Mouse (Mus musculus) mature B cell (primary cell): Measurements from ENCODE around the gene Btbd11.

Experiments
- in situ Hi-C: fragments of 300-500 bp; cut with MboI; formaldehyde crosslinking; loops from 2 replicates; pipeline ENCODE4 v1.14.3; 2019

Btbd11 gene

DNA sequence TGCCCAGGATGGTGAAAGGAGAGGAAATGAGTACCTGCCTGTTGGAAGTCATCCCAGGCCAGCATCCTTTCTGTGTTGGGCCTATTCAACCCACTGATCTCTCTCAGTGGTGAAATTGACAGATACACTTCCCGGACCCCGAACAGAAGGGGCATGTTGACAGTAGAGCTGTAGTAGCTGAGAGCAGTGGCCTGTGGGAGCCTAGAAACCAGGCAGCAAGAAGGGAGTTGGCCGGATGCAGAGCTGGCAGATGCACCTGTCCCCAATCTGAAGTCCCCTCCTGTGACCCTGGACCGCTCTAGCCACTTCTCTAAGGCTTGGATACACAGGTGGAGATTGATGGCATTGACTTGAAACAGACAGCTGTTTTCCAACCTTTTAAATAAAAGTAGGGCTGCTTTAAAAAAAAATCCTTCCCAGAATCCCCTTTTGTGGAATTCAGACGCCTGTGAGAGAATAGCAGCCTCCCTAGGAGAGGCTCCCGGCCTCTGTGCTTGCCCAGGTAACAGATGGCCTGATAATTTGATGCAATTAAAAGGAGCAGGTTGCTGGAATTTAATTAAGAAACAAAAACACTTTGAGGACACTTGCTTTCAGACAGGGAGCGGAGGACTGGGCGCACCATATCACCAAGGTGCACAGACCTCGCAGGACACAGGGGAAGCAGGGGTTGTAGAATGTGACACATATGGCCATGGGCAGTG, 89.2 kb downstream of the Btbd11 start:
- in situ Hi-C loops, result no loop called here

DNA sequence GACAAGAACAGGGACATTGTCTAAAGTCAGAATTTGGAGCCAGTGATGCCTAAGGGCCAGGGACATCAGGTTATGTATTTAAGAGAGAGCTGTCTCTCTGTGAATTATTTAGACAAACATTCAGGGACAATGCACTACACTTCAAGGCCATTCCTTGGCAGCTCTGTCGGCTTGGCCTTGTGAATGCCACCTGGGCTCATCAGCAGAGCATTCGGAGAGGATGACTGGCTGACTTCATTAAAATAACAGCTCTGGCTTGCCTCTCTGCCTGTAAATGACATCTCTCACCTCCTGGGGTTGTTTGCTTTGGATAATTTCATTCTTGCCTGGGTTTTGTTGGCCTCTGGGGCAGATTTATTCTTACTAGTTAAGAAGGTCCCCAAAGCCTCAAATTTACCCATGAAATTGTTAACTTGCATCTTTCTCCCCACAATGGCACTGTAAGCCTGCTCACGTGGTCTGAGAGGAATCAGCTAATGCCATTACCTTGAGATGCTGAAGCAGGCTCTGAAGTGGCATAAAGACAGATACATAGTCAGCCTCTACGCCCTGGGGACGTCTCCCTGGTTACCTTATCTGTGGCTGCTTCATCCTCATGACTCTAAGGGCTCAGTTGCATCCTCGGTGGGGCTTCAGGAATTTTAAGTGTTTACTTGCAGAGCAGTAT, 93.5 kb downstream of the Btbd11 start:
- in situ Hi-C loops, result no loop called here

DNA sequence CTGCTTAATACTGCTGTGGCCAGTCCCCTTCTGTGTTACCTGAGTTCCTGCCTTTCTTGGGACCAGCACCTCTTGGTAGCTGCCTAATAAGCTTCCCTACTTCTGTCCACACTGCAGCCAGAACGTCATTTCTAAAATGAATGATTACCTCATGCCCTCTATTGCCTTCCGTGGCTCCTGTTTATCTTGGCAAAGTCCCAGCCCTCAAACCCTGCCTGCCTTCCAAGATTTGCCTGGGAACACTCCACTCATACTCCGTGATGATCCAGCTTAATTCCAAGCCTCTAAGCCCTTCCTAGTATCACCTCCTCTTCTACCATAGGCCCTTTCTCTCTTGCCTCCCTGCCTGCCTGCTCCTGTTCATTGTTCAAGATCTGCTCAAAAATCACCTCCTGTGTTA, 94.5 kb downstream of the Btbd11 start:
- in situ Hi-C loops, result no loop called here

DNA sequence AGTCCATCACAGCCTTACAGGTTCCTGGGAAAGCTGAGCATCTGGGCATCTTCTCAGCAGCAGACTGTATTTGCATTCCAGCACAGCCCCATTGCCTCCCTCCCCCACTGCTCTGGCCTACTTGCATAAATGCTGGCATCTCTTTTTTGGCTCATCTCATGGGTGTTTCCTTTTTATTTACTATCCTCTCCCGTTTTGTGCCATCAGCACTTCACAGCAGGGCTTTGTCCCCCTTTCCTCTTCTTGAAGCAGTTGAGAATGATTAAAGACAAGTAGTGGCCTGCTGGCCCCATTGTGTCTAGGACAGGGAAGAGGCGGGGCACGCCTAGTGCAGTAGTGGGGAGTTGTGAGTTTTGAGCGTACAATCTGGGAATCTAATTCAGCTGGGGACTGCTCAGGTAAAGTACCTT, 95.5 kb downstream of the Btbd11 start:
- in situ Hi-C loops, result no loop called here

DNA sequence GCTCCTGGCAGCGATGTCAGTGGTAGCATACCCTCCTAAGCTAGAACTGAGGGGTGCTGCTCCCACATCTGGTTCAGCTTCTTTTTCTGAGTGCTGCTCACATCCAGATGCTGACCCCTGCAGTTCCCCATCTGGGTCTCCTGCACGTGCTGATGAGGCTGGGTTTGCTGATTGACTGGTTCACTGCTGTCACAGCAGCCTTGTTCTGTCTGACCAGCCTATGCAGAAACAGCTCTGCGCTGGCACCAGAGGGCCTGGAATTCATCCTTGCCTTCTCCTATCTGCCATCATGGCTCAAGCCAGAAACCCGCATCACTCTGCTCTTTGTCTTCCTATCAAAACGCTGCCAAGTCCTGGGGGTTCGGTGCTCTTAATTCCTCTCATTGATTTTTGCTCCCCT, 95.9 kb downstream of the Btbd11 start:
- in situ Hi-C loops, result no loop called here

DNA sequence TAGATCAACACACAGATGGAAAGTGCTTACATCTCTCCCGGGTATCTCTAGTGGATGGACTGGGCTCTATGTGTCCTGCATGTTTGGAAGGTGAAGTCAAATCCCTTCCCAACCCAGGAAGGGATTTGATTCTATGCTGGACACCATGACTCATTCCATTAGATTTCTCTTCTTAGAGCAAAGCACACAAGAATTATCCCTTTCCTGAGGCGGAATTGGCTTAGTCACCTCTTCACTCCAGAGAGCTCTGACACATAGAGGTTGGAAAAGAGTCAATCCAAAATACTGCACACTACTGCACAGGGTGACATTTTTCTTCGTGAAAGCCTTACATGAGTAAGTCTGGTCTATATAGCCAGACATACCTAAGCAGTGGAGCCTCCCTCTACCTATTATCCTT, 99.8 kb downstream of the Btbd11 start:
- in situ Hi-C loops, result no loop called here

DNA sequence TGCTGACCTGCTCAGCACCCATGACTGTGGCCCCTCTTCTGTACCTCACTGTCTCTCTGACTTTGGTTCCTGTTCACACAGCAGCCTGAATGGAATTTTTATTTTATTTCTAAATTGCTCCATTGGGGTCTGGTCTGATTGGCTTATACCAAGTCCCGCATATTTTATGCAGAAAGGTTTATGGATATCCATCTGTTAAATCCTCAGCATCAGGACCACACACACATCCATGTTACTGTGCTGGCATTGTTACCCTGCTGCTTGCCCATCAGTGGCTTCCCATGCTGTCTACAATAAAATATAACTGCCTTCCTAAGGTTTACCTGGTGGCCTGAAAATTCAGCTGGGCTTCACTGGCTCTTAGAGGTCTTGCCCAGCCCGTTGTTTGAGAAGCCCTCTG, 106.0 kb downstream of the Btbd11 start:
- in situ Hi-C loops, result no loop called here

DNA sequence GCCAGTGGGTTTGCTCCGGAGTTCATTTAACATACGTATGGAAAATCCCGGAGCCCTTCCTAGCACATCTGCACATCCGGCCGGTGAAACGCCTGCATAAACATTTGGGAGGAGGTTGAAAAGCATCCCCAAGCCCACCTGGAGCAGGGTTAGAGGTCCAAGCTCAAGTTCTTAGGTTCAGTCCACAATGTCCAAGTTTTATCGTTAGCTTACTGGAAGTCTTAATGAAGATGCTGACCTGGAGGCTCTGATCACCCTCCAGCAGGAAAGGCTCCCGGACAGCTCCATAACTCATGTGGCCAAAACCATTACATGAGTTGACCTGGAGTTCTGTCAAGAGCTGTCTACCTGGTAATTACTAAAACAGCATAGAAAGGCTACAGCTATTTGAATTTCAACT, 109.7 kb downstream of the Btbd11 start:
- in situ Hi-C loops, result no loop called here

DNA sequence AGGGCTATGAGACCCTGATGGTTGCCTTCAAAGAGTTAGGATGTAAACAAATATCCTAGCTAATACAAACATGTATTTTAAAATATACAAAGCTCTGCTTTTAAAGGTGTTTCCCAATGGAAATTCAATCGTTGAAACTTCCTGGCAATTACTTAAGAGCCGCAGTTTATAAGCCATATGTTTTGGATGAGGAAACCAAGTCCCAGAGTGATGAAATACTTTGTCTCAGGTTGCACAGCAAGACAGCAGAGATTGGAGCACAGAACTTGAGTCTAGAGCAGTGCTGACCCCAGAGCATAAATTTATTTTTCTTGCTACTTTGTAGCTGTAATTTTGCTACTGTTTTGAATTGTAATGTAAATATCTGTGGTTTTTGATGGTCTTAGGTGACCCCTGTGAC, 110.4 kb downstream of the Btbd11 start:
- in situ Hi-C loops, result no loop called here

DNA sequence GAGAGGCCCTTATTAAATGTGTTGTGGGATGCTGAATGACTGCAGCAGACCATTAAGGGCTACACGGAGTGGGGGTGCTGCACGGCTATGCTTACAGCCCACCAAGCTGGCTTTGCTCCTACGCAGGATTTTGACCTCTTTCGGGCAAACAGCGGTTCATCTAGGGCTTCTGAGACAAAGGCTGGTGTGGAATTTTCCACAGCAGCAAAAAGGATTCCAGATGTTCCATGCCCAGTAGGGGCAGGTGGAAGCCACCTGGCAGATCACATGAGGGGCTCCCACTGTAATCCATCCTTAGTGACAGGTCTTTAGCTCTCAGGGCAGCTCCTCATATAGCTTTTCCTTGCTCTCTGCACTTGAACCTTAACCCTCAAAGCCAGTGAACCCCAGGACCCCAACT, 111.3 kb downstream of the Btbd11 start:
- in situ Hi-C loops, result no loop called here

DNA sequence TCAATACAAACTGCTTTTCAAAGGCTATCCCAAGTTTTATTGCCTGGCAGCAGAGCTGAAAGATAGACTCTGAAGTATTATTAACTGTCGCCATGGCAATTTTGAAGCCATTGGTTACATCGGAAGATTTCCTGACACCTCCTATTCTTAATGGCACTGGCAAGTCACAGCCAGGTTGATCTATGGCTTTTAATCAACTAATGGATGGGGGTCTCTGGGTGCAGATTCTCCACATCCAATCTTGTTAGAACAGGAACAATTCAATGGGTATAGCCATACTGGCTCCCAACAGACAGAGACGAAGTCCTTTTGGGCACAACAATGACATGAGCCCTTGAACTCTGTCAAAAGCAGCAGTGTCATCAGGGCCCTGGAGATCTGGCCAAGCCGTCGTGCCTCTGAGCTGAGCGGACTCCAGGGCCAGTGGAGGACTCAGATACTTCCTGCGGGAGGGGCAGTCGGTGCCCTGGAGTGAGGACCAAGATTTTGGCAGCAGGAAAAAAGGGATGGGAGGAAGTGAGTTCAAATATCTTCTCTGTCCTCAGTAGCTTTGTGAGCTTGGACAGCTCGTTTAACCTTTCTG, 114.0 kb downstream of the Btbd11 start:
- in situ Hi-C loops, result no loop called here

DNA sequence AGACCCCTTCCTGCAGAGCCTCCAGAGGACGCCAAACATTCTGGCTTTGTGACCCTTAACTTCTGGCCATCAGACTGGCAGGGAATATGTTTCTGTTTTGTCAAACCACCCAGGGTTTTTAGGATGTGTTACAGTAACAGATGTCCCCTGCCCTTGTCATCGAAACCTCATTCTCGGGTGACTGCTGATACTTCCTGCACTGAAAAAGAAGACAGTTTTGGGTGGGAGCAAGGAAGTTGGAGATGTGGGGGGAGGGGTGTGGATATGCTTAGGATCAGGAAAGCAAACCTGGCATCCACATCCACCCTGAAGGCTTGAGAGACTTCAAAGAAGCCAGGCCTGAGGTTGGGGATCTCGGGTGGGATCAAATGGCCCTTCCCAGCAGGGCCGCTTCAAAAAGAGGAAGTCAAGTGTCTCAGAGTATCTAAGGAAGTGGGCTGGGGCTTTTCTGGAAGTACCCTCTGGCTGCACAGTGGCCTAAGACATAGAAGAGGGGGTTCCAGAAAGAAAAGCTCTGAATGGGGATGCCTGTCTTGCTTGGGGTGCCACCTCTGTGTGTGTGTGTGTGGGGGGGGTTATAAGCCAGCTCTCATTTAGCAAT, 115.5 kb downstream of the Btbd11 start:
- in situ Hi-C loops, result no loop called here

DNA sequence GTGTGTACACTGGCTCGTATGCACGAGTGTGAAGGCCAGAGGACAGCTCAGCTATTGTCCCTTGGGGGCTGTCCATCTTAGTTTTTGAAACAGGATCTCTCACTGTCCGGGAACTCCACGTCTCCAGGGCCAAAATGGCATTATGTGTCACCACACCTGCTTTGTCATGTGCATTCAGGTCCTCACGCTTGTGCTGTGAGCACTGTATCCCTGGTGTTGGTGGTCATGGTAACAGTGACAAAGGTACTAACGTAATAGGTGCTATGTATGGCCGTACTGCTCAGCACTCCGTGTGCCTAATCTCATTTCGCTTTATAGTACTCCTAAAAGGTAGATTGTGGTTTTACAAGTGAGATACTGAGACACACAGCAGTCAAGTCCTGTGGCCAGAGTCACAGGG, 116.0 kb downstream of the Btbd11 start:
- in situ Hi-C loops, result no loop called here

DNA sequence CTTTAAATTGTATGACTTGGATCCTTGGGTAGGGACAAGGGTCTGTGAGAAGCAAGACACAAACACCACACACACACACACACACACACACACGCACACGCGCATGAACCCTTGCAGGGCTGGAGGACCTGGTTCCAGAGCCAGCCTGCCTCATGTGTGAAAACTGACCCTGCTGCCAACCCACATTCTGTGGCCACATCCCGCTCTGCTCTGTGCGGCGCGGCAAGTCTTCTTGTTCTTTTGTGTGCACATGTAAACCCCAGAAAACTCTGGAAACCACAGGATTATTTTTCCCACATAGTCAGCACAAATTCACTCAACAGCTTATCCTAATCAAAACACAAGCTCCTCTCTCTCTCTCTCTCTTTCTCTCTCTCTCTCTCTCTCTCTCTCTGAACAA, 116.8 kb downstream of the Btbd11 start:
- in situ Hi-C loops, result no loop called here

DNA sequence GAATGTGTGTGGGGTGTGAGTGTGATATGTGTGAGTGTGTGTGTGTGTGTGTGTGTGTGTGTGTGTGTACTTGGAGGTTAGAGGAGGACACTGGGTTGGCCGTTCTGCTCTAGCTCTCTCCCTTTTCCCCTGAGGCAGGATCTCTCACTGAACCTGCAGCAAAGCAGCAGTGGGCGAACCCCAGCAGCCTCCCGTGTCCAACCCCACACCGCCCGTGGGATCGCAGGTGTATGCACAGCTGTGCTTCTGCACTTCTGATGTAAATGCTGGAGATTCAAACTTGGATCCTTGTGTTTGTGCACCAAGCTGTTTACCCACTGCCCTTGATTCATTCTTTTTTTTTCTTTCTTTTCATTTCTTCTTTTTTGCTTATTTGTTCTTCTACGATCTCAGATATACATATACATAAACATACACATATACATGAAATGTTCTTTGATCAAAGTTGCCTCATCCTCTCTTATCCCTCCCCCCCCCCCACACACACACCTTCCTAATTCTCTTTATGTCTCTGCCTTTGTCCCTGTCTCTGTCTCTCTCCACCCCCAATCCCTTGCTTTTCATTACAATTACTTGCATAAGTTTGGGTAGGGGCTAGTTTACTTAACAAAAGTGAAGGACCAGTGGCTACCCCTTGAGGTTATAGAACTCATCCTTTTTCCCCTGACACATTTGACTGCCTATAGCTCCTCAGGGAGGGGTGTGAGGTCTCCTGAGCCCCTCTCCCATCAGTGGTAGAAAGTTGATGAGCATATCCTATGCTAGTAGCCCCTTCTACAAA, 120.8 kb downstream of the Btbd11 start:
- in situ Hi-C loops, result no loop called here

DNA sequence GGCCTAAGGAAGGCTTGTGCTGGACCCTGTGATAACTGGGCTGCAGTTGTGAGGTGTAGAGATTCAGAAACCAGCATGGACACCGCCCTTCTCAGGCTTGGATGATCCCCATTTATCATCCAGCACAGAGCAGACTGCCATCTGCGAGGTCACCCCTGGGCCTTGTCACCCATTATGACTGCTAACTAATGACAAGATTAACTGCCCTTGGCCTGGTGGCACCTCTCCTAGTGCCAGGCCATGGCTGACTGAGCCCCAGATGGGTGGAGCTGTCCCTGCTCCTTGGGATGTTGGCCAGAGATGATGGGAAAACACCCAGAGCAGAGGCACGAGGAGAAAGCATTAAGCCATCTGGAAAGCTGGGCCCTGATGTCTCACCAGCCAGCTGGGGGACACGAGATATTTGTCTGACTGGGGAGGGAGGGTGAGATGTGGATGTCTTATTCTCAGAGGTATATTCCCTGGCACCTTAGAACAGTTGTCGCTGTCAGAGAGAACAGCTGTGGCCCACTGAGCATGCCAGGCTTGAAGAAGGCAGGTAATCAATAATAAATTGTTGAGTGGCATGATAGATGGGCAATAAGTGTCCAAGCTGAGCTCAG, 121.7 kb downstream of the Btbd11 start:
- in situ Hi-C loops, result no loop called here

DNA sequence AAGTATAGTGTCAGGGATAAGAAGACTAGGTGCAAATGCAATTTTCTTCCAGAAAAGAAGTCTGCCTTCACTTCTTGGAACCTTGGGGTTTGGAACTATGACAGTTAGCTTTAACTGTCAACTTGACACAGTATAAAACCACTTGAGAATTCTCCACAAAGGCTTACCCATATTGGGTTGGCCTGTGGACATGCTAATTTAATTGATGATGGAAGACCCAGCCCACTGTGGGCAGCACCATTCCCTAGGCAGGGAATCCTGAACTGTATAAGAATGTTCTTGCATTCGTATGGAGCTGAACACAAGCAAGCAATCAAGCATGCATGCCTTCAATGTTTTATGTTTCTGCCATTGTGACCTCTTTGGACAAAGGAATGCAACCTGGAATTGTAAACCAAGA, 122.4 kb downstream of the Btbd11 start:
- in situ Hi-C loops, result no loop called here

DNA sequence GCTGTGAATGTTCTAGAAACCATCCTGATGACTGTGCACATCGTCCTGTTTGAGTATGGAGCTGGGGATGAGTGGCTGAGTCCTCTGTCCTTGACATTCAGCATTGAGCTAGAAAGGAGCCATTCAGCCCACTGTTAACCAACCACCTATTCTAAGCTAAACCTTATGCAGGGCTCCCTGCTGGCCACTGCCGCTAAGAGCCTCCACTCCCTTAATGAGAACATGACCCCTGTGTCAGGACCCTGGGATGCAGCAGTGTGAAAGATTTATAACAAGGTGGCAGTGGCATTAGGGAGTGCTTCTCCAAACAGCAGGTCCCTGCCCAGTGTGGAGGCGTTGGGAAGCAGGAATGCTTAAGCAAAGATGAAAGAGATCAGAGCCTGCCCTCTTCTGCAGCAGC, 123.7 kb downstream of the Btbd11 start:
- in situ Hi-C loops, result no loop called here

DNA sequence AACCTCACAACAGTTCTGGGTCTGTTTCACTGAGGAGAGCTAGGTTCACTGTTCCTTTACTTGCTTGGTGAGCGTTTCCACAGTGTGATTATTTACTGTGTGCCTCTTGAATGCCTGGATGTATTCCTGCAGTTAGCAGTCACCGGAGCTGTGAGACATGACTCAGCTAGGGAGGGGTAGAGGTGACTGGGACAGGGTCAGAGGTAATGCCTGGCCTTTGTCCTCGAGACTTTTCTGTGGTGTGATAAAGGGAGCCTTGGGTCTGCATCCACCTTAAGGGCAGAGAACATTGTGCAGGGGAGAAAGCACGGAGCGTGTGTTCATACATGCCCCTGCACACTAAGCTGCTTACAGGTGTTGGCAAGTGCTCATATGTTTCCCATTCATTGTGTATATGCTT, 126.2 kb downstream of the Btbd11 start:
- in situ Hi-C loops, result no loop called here

DNA sequence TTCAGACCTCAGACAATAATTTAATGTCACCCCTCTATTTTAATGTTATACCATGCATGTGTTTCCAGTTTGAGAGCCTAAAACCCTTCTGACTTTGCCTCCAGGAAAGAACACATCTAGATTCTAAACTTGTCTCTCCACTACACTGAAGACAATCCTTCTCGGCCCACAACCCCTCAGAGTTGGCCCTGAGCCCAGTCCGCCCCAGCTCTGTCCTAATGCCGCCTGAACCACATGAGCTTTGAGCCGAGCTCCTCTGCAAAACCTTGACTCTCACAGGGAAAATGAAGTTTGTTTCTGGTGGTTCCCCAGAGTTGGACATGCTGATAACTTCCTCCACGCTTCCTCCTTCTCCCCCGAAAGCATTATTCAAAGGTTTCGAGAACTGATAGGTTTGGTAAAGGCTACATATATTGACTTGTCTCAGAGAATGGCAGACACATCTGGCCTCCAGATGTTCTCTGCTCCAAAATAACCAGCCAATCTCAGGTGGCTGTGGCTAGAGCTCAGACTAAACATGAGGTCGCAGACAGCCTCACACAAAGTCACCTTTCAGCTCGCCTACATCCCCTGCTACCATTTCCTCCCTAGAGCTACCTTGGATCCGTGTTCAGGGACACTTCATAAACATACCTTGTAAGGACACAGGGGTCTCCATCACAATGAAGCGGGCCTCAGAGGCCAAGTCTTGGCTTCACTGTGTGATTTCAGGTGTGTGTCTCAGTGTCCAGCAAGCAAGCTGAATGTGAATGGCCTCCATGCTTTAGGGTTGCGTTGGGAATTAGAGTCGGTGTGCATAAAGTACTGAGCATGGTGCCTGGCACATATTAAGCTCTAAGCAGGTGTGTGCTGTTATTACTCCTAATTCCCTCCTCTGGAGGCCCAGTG, 130.9 kb downstream of the Btbd11 start:
- in situ Hi-C loops, result no loop called here

DNA sequence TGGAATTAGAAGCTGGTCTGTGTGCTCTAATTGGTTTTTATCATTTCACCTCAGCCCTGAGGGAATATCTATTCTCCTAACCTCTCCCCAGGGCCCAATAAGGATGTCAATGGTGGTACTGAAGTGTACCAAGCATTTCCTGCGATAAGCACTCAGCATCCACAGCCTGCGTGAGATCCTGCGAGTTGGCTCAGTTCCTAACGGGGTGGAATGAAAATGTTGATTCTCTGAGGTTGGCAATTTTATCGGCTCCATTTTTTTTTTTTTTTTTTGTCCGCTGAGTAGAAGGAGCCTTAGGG, 131.4 kb downstream of the Btbd11 start:
- in situ Hi-C loops, result no loop called here
